Mouse (Mus musculus) midbrain, embryonic 14.5 days (tissue): ENCODE measurements around the gene Klhl3. TPM values are rescaled to one million over a fixed set of nuclear protein-coding genes. Genes with fewer than 3 reads are reported as not detected.

Experiments used
- ATAC-seq: fragments of 200-750 bp; cut with Nextera tagmentation; 2 replicates; pipeline ENCODE4 v1.8.0; 2017; ENCODE audit warnings: moderate number of reproducible peaks, moderate library complexity; ENCODE audit not compliant: low FRiP score, low TSS enrichment
- DNase-seq: peaks from one replicate; pipeline ENCODE4 v3.0.0-alpha.2; 2015
- H3K27ac ChIP-seq: fragments of 300-500 bp; sonication (generic); replicated peaks from 2 replicates; pipeline ENCODE4 v1.5.1; 2014; ENCODE audit warnings: mild to moderate bottlenecking, low read depth, low read length, moderate library complexity
- H3K27me3 ChIP-seq: fragments of 300-500 bp; sonication (generic); 2 replicates; pipeline ENCODE4 v1.6.1; 2014; ENCODE audit warnings: low read length, control low read depth, mixed read lengths; ENCODE audit not compliant: control insufficient read depth, insufficient read depth
- H3K36me3 ChIP-seq: fragments of 300-500 bp; sonication (generic); 2 replicates; pipeline ENCODE4 v1.6.1; 2014; ENCODE audit warnings: low read length, control low read depth; ENCODE audit not compliant: control insufficient read depth, insufficient read depth
- H3K4me1 ChIP-seq: fragments of 300-500 bp; sonication (generic); 2 replicates; pipeline ENCODE4 v1.6.1; 2014; ENCODE audit warnings: mild to moderate bottlenecking, antibody characterized with exemption, low read length, control low read depth; ENCODE audit not compliant: control insufficient read depth, insufficient read depth
- H3K4me2 ChIP-seq: fragments of 300-500 bp; sonication (generic); 2 replicates; pipeline ENCODE4 v1.6.1; 2014; ENCODE audit warnings: mild to moderate bottlenecking, low read length, moderate library complexity
- H3K4me3 ChIP-seq: fragments of 300-500 bp; sonication (generic); replicated peaks from 2 replicates; pipeline ENCODE4 v1.5.1; 2014; ENCODE audit warnings: low read depth, low read length
- H3K9ac ChIP-seq: fragments of 300-500 bp; sonication (generic); replicated peaks from 2 replicates; pipeline ENCODE4 v1.6.1; 2014; ENCODE audit warnings: mild to moderate bottlenecking, low read length, moderate library complexity
- H3K9me3 ChIP-seq: fragments of 300-500 bp; sonication (generic); 2 replicates; pipeline ENCODE4 v1.6.1; 2016; ENCODE audit warnings: low read length, control low read depth, mixed read lengths; ENCODE audit not compliant: control insufficient read depth
- WGBS: fragments of 180-500 bp; shearing (Covaris S2); extraction: QIAGEN DNeasy Blood & Tissue Kit; methylation state at CpG from one replicate; pipeline ENCODE4 v1.1.7; 2014; 5-methylcytosine and 5-hydroxymethylcytosine counted together
- polyA plus RNA-seq: library from polyadenylated mRNA; unstranded; fragments of >200 nt; fragmentation: Nextera tagmentation; extraction: Ambion mirVana; gene quantifications from 2 replicates; pipeline ENCODE4 v1.2.1, GENCODE M21; 2014

The Klhl3 gene
- polyA plus RNA-seq, 1 experiment from 2014 or later, result 10.1 TPM

DNA sequence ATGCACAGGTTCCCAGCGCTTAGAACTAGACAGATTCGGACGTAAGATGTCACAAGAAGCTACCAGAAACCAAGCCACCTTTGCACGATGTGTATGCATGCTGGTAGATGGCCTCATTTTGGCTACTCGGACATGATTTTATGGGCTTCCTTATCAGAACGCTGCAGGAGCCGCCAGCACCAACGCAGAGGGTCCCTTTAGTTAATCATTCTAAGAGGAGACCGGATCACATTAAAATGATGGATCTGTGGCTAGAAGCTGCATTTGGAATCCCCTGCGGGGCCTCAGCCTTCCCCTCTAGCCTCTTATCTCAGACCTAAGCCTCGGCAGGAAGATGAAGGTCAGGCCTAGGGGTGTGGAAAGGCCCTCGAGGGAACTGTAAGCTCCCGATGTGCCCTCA lies 117.5 kb downstream of the Klhl3 start:
- DNase-seq, result no peak
- H3K36me3 ChIP-seq, result no peaks in the 10 kb centered on the region
- H3K27ac ChIP-seq, result no peak overlapping the region
- H3K27me3 ChIP-seq, result no peaks in the 10 kb centered on the region
- H3K4me1 ChIP-seq, result no peaks in the 10 kb centered on the region
- no peak for ATAC-seq
- no peak overlapping the region for H3K4me2 ChIP-seq
- WGBS, result 76% methylated on average over 13 of the region's 13 CpGs
- no peaks in the 10 kb centered on the region for H3K9me3 ChIP-seq
- no peak overlapping the region for H3K9ac ChIP-seq
- H3K4me3 ChIP-seq, result no peak overlapping the region

DNA sequence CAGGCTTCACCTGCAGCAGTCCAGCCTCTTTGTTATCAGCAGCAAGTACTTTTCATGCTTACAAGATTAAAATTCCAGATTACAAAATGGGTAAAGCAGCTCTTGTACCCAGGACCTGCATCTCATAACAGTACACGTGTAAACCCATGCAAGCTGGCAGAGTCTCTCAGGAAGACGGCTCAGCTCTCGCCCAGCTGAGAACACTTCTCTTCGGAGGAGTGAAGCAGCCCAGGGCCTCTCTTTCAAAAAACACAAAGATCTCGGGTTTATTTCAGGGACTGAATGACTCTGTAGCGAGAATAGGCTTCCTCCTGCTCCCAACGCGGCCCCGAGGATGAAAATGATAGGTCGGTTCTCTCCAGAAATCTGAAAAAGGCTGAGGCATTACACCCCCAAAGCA lies 128.8 kb downstream of the Klhl3 start:
- ATAC-seq (no peak), DNase-seq (no peak)
- H3K27ac ChIP-seq, result 0 out of 2 replicates have a peak overlapping the region, but pooled peaks have one; percentile 8
- no peaks in the 10 kb centered on the region for H3K36me3 ChIP-seq
- H3K27me3 ChIP-seq, result no peaks in the 10 kb centered on the region
- H3K4me3 ChIP-seq, result no peak overlapping the region
- H3K4me1 ChIP-seq, result 0 out of 2 replicates have a peak, but pooled peaks cover 2% of the 10 kb centered on the region
- no peak overlapping the region for H3K9ac ChIP-seq
- no peaks in the 10 kb centered on the region for H3K9me3 ChIP-seq
- no peak overlapping the region for H3K4me2 ChIP-seq
- WGBS, result 45% methylated on average over 10 of the region's 10 CpGs

DNA sequence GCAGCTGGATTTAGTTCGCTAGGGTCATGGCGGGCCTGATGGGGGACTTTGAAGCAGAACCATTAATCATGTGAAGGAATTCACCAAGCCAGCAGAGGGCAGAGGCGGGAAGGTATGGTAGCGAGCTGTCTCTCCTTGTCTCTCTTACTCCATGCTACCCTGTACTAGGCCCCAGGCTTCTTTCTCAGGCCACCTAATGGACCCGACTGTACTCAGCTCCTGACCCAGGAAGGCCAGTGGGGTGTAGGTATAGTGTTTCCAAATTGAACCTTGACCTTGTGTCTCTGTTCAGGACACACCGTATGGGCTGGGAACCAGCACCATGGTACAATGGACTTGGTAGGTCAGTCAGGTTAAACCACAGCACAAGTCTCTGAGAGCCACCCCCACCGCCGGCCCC lies 129.2 kb downstream of the Klhl3 start:
- no peak overlapping the region for H3K9ac ChIP-seq
- WGBS, result 75% methylated on average over 8 of the region's 8 CpGs
- ATAC-seq (no peak), DNase-seq (no peak)
- H3K36me3 ChIP-seq, result no peaks in the 10 kb centered on the region
- H3K9me3 ChIP-seq, result no peaks in the 10 kb centered on the region
- H3K4me1 ChIP-seq, result 0 out of 2 replicates have a peak, but pooled peaks cover 2% of the 10 kb centered on the region
- no peaks in the 10 kb centered on the region for H3K27me3 ChIP-seq
- no peak overlapping the region for H3K4me2 ChIP-seq
- no peak overlapping the region for H3K4me3 ChIP-seq
- H3K27ac ChIP-seq, result no peak overlapping the region

DNA sequence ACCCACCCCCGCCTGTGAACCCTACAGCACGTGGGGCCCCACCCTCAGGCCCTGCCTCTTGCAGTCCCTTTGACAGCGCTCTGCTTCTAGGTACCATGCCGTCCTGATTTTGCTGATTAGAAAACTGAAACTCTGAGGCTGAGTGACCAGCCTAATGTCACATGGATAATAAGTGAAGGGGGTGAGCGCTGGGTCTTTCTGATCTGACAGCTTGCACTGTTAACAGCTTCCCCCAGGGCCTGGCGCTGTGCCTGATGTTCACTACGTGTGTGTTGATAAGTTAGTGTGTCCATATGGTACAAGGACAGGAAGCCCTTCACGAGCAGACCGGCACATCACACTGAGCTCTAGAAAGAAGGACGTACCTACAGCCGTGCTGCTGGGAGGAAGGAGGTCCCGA lies 130.1 kb downstream of the Klhl3 start:
- Histone ChIP-seq H3K9me3 (no peaks in the 10 kb centered on the region), H3K27ac (no peak overlapping the region), H3K36me3 (no peaks in the 10 kb centered on the region), H3K4me1 (0 out of 2 replicates have a peak, but pooled peaks cover 2% of the 10 kb centered on the region), H3K9ac (no peak overlapping the region), H3K4me2 (no peak overlapping the region), H3K27me3 (no peaks in the 10 kb centered on the region), H3K4me3 (no peak overlapping the region)
- DNase-seq, result peak; percentile 55
- WGBS, result 56% methylated on average over 12 of the region's 12 CpGs
- ATAC-seq, result no peak; the same call in 1 of the 2 replicates

DNA sequence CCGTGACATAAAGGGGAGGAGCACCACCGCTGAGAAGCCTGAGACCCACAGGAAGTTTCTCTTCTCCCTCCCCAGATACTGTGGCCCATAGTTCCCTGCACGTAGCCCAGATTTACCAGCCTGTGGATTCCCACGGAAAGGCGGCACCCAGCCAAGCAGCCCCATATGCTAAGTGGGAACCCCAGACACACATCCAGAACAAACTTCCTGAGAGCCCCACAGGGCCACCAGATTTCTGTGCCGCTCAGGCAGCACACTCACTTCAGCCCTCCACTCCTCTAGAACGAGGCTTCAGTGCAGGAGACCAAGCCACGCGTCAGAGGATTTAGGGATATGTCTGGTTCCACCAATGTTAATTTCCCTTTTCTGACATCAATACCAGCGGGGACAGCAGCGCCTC lies 130.5 kb downstream of the Klhl3 start:
- 0 out of 2 replicates have a peak, but pooled peaks cover 2% of the 10 kb centered on the region for H3K4me1 ChIP-seq
- H3K27me3 ChIP-seq, result no peaks in the 10 kb centered on the region
- WGBS, result 65% methylated on average over 11 of the region's 11 CpGs
- H3K4me2 ChIP-seq, result no peak overlapping the region
- H3K9me3 ChIP-seq, result no peaks in the 10 kb centered on the region
- no peaks in the 10 kb centered on the region for H3K36me3 ChIP-seq
- DNase-seq (no peak), ATAC-seq (no peak)
- H3K4me3 ChIP-seq, result no peak overlapping the region
- no peak overlapping the region for H3K9ac ChIP-seq
- H3K27ac ChIP-seq, result no peak overlapping the region

DNA sequence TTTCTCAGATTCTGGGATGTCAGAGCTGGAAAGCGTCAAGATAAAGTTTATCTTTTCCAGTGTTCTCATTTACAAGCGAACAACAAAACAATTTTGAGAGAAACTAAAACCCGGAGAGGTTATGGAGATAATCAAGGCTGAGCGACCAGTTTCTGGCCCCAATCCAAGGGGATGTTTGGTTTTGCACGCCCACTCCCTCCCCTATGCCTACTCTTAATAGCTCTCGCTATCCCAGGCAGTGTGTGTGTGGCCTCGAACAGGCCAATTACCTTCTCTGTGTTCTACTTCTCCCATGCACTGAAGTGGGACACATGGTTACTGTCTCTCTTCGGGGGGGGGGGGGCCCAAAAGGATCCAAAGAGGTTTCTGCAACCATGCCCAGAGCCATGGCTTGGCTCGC lies 132.7 kb downstream of the Klhl3 start:
- no peak for ATAC-seq
- DNase-seq, result peak; percentile 48
- Histone ChIP-seq H3K36me3 (no peaks in the 10 kb centered on the region), H3K27me3 (no peaks in the 10 kb centered on the region), H3K4me3 (no peak overlapping the region), H3K9me3 (no peaks in the 10 kb centered on the region), H3K4me1 (0 out of 2 replicates have a peak, but pooled peaks cover 2% of the 10 kb centered on the region), H3K9ac (no peak overlapping the region), H3K4me2 (no peak overlapping the region), H3K27ac (no peak overlapping the region)
- WGBS, result 56% methylated on average over 9 of the region's 9 CpGs

DNA sequence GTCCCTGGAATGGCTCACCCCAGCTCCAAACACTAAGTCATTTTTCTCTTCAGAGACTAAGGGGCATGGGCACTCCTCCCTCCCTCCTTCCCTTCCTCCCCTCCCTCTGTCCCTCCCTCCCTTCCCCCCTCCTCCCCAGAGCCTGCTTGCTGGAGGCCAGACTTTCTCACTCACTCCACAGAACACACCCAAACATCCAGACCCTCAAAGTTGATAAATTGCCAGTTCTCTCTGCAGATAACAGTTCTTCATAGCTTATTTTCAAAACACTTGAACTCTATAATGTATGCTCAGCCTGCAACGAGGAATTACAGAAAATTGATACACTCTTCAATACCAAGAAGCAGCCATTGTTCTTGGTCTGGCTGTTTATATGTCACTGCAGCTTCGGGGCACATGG lies 133.3 kb downstream of the Klhl3 start:
- H3K9me3 ChIP-seq, result no peaks in the 10 kb centered on the region
- no peak overlapping the region for H3K4me2 ChIP-seq
- H3K9ac ChIP-seq, result no peak overlapping the region
- no peaks in the 10 kb centered on the region for H3K36me3 ChIP-seq
- H3K4me3 ChIP-seq, result no peak overlapping the region
- WGBS, result 46% methylated on average over 2 of the region's 2 CpGs
- no peak overlapping the region for H3K27ac ChIP-seq
- H3K4me1 ChIP-seq, result 0 out of 2 replicates have a peak, but pooled peaks cover 2% of the 10 kb centered on the region
- DNase-seq, result no peak
- H3K27me3 ChIP-seq, result no peaks in the 10 kb centered on the region
- no peak for ATAC-seq

DNA sequence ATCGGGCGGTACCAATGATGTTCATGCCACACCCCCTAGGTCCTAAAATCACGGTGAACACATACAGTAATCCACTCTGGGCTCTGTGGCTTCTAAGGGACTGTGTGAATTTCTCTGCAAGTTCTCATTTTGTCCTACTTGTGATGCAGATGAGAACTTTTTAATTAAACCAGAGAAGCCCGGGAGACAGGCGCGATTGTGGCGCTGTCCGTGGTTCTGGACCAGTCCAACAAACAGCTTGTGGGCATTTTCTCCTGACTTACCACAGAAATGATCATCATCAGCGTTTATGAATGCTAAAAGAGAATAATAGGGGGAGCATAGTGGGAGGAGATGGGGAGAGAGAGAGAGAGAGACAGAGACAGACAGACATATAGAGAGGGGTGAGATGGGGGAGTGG lies 134.5 kb downstream of the Klhl3 start:
- Histone ChIP-seq H3K9ac (no peak overlapping the region), H3K9me3 (no peaks in the 10 kb centered on the region), H3K4me2 (no peak overlapping the region), H3K27me3 (no peaks in the 10 kb centered on the region), H3K27ac (no peak overlapping the region), H3K36me3 (no peaks in the 10 kb centered on the region), H3K4me3 (no peak overlapping the region), H3K4me1 (0 out of 2 replicates have a peak, but pooled peaks cover 2% of the 10 kb centered on the region)
- DNase-seq (no peak), ATAC-seq (no peak)
- WGBS, result 20% methylated on average over 9 of the region's 9 CpGs

DNA sequence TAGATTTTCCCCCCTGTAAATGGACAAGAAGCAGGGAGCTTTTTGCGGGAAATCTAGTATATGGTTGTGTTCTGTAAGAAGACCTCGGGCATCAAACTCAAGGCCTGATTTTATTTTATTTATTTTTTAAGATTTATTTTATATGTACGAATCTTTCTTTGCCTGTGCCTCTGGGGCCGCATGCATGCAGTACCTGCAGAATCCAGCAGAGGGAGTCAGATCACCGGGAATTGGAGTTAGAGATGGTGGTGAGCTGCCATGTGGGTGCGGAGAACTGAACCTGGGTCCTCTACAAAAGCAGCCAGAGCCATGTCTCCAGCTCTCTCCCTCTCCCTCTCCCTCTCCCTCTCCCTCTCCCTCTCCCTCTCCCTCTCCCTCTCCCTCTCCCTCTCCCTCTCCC lies 135.7 kb downstream of the Klhl3 start:
- no peak for DNase-seq
- no peak for ATAC-seq
- WGBS, result 89% methylated on average over 6 of the region's 6 CpGs
- Histone ChIP-seq H3K9me3 (no peaks in the 10 kb centered on the region), H3K4me1 (0 out of 2 replicates have a peak, but pooled peaks cover 2% of the 10 kb centered on the region), H3K4me3 (no peak overlapping the region), H3K27me3 (no peaks in the 10 kb centered on the region), H3K36me3 (no peaks in the 10 kb centered on the region), H3K9ac (no peak overlapping the region), H3K4me2 (no peak overlapping the region), H3K27ac (no peak overlapping the region)
